Mouse (Mus musculus) regulatory T cell (primary cell): ENCODE data around the gene Smndc1.

ENCODE experiments used
- in situ Hi-C: fragments of 300-600 bp; cut with MboI, MseI; formaldehyde crosslinking; loops from one replicate; pipeline ENCODE4 v1.15.1; 2025; ENCODE audit warnings: high pct_unique_total_duplicates

Smndc1 gene

DNA sequence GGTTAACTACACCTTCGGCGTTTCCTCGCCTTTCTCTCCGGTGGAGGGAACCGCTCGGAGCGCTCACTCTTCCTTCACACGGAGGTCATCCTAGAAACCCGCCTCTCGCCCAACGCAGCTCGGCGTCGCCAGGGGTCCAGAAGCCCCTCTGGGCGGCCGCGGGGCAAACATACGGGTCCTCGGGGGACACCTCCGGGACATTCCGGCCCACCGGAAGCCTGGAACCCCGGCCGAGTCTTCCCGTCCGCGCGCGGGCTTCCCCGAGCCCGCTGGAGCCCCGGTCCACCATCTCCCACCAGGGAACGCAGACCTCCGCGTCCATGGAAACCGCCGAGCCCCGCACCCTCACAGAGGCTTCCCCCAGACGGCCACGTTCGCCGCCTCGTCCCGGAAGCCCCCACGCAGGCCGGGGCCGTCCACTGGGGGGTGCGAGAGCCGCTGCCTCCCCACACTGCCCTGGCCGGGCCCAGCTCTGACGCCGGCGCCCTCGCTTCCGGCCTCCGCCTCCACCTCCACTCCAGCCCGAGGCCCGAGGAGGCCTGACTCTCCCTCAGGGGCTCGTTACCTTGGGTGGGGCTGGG, 437 bp downstream of the Smndc1 start:
- in situ Hi-C loops, result no loop called here

DNA sequence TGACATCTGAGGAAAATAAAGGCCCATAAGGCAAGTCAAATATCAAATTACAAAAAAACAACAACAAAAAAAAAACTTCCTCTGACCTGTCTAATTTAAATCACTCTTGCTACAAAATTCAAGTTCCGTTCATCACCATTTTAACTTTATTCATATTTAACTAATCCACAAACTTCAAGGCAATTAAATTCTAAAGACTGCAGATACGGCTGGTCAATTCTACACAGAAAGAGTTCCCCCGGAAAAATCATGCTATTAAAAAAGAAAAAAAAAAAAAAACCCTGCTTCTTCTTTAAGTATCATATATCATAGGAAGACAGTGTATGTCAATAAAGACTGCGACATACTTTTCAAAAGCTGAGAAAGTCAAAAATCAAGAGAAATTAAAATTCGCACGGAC, 961 bp downstream of the Smndc1 start:
- in situ Hi-C loops, result no loop called here

DNA sequence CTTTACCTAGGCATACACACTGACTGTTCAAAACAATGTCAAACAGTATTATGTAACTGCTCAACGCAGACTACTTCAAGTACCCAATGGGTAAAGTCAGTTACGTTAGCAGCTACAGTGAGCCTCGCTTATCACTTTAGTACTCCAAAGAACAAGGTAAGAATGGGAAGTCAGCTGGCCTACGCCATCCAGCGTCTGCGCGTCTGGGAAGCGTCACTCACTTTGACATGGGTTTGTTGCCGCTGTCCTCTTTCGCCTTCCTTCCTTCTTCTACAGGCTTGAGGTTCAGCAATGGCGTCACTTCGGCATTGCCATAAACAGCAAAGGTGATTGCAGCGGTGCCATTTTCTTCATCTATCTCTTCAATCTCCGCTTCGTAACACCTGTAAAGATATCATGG, 7.0 kb downstream of the Smndc1 start:
- in situ Hi-C loops, result no loop called here

DNA sequence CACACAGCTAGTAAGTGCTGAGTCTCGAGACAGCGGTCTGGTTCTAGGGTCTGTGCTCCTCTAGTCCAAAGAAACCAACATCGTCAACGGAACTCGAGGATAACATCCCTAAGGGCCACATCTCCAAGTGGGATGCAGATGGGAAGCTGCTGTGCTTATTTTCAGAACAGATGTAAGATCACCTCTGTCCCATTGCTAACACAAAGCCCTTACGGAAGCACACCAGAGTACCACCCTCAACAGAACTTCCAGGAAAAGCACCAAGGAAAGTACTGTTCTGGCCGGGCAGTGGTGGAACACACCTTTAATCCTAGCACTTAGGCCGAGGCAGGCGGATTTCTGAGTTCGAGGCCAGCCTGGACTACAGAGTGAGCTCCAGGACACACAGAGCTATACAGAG, 12.0 kb downstream of the Smndc1 start:
- in situ Hi-C loops, result no loop called here

DNA sequence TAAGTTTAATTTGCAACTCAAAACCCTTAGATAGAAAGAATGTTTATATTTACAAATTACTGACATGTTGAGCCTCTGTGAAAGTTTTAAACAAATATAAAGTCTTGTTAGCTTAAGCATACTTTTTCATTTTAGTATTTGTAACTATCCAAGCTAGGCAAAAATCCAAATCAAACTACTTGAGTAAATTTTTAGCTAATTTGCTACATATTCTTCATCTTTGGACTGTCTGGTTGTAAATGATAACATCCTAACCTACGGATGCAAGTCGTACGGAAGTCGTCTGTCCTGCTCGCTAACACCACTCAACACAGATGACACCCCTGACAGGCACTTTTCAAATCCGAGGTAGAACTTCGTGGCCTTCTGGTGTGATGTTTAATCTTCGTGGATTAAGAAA, 12.7 kb downstream of the Smndc1 start:
- in situ Hi-C loops, result no loop called here

DNA sequence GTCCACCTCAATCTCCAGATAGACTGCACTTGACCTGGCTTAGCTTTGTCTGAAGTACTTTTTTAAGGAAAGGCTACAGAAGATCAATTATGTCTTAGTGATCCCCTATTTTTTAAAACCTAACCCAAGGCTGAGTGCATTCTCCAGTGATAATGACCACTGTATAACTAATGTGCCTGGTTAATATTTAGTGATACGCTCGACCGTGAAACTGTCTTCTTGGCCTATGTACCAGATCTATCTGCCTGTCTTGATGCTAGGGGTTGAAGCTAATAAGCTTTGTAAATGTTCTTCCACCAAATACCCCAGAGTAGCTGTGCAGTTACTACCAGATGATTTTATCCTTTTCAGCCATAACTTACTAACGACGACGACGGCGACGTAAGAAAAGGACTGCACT, 14.6 kb downstream of the Smndc1 start:
- in situ Hi-C loops, result no loop called here

DNA sequence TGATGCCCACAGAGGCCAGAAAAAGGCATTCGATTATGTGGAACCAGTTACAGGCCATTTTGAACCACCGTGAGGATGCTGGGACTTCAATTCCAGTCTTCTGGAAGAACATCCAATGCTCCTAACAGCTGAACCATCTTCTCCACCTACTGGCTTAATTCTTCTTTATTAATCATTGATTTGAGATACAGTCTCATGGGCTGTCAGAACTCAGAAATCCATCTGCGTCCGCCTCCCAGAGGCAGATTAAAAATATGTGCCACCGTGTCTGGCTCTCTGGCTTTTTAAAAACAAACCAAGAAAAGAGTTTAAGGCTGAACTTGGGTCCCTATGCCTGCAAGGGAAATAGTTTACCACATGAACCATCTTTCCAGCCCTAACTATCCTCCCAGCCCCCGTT, 15.1 kb downstream of the Smndc1 start:
- in situ Hi-C loops, result no loop called here

DNA sequence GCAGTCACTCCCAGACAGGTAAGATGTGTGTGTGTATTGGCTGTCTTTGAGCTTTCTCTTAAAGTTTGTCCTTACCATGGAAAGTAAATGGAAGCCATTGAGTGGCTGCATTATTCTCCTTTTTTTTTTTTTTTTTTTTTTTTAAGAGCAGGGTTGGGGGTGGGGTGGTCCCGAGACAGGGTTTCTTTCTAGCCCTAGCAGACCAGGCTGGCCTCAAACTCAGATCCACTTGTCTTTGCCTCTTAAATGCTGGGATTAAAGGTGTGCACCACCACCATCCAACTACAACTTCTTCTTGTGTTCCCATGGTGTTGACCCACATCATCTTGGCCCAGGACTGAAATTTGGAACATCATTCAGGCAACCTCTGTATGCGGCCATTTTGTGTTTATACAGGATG, 16.8 kb downstream of the Smndc1 start:
- in situ Hi-C loops, result no loop called here

DNA sequence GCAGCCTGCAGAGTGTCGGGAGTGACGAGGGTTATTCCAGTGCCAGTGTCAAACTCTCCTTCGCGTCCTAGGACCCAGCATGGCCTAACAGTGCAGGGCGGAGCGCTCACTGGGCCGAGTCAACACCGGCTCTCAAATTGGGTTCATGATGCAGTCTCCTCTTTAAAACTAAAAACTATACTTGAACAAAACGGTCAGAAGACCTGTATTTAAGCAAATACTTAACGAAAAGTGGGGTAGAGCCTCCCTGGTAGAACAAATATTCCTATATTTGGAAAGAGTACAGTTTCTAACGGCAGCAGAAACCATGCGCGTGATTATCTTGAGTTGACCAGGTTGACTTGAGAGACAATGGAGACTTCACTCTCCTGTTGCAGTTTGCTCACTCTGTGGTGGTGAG, 18.7 kb downstream of the Smndc1 start, which contains the start of gene Gm10197:
Gm10197 (minus strand) TSS at position 101 of the 400 bp plus-strand sequence.
- in situ Hi-C loops, result no loop called here

DNA sequence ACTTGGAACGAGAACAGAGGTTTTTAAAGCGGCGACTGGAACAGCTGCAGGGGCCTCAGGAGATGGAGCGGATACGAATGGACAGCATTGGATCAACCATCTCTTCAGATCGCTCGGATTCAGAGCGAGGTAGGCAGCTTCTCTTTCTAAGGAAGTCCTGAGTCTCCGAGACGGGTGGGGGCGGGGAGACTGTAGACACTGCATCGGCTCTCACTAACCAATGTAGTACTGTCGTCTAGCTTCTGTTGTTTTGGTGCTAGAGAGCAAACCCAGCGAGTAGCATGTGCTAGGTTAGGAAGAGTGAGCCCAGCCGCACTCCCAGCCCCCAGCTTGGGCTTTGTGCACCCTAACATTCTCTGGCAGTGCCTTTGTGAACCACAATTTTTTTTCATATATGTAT, 20.1 kb downstream of the Smndc1 start:
- in situ Hi-C loops, result no loop called here

DNA sequence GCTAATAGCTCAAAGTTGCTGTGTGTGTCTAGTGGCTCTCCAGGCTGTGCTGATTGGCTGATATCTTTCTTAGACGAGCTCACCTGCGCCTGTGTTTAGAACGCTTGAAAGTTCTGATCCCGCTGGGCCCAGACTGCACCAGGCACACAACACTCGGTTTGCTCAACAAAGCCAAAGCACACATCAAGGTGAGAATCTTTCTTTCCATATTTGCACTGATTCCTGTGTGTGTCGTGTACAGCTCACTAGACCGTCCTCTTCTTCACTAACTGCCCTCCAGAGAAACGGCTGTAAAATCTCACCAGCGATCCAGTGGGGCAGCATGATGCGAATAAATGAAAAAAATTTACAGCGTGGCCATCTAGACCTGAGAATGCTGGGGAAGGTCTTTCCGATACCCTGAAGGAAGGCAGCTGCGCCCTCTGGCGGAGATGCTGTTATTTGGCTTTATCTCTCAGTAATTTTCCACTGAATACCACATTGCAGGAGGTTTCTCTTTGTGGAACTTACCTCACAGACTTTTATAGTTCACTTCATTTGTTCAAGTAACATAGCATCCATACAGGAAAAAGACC, 20.8 kb downstream of the Smndc1 start:
- in situ Hi-C loops, result no loop called here

DNA sequence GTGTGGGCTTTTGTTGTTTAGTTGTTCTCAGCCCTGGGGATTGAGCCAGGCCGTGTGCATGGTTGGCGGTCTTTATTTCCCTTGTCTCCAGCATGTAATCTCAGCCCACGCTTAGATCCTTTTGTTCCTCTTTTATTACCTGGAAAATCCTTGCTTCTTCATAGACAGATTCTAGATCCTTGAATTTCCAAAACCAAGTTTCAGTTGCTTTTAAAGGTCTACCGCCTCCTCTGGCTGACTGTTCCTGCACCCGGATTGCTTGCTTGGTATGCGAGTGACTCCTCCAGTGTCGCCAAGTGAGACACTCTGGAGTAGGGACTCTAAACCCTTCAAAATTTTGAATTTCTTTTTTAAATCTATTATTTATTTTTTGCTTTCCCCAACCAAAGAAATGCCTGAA, 23.5 kb downstream of the Smndc1 start:
- in situ Hi-C loops, result no loop called here

DNA sequence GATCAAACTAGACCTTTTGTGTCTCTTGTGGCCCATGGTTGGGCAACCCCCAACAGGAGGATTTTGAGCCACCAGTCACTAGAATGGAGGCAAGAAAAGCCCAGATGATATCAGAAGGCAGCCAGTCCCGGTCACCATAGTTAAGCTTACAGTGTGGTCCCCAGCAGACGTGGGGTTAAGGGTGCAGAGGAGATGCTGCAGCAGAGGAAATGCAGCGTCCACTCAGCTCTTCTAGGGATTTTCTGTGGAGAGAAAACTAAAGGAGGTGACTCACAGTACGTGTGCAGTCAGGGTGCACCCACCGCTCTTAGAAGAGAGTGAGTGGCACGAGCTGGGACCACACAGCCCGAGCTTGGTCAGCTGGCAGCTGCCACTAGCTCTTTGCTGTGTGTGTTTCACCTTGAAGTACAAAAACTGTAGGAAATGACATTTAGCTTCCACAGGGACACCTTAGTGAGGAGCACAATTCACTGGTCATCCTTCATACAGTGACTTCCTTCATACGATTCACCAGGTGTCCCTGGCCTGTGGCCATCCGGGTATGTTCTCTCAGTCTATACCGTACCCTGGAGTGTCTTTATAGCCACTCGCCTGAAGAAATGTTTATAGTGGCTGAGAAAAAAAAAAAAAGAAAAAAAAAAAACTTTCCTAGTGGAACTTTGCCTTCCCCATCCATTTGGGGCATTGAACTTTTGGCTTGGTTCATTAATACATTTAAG, 24.2 kb downstream of the Smndc1 start:
- in situ Hi-C loops, result no loop called here

DNA sequence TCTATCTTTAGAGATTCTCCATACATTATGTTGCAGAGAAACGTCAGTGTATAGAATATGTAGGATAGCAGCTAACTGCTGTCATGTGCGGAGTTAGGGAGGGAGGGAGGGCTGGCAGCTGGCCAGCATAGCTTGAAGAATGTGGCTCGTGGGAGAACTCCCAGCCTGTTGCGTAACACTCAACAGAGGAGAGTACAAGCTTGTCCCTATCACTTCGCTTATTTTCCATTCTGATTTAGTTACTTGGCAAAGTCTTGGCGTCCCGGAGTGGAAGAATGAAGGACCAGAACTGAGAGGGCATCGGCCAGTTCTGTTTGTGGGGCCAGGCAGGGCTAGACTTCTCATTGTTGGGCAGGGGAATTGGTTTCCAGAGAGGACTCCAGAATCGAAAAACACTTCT, 25.4 kb downstream of the Smndc1 start:
- in situ Hi-C loops, result loop anchor here (5.0 kb wide), 1 partner anchor 108 kb away; no protein-coding TSS in a partner anchor

DNA sequence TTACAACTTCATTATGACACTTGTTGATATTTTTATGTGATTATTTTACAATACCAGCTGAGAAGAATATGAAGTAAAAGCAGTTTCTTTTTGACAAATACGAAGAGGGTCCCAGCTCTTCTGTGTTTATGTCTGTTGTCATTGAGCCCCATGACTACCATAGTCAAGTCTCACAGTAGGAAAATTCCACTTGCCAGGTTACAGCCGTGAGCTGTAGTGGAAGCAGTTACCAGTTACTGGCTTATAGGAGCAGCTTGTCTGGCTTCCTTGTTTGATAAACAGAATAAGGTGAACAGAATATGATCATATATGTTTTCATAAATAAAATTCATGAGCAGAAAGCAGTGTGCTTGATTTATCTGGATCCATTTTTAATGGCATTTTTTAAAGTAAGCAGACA, 25.8 kb downstream of the Smndc1 start:
- in situ Hi-C loops, result loop anchor here (5.0 kb wide), 1 partner anchor 107 kb away; no protein-coding TSS in a partner anchor

DNA sequence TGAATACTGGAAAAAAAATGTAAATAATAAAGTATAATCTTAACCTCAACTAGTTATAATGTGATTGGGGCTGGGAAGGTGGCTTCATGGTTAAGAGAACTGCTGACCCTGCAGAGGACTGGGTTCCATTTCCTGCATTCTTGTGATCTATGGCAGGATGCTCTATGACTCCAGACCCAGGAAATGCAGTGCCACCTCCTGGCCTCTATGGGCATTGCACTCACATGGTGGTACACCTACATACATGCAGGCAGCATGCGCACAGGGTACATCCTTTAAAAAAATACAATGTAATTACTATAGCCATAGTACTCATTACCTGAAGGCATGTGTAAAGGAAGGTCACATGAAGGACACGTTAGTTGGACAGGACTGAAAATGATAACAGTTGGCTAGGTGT, 27.4 kb downstream of the Smndc1 start:
- in situ Hi-C loops, result loop anchor here (5.0 kb wide), 1 partner anchor 106 kb away; no protein-coding TSS in a partner anchor

DNA sequence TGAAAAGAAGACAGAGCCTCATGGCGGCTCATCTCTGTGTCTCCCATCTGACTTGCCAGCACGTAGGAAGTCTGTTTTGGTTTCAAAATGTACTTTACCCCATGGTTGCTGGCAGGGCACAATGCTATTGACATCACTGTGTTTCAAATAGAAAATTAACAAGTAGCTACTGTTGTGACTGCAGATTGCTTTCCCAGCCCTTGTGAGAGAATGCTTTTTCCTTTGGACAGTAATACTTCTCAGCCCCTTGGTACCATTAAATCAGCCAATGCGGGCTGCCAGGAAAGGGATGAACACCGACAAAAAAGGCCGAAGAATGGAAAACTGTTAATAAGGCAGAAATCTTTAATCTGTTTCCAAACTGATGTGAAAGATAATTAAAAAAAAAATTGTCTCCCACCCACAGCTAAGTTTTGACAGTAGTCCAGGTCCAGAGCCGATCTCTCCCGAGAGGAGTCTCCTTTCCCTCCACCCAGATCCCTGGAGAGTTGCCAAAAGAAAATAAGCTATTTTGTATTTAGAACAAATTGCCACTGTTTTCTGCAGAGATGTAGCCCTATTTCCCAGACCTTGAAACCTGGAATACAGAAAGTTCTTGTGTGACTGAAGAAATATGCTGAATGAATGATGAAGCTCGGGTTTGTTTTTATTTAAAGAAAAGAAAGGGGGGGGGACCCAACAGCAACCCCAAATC, 30.0 kb downstream of the Smndc1 start:
- in situ Hi-C loops, result loop anchor here (5.0 kb wide), 1 partner anchor 103 kb away; no protein-coding TSS in a partner anchor

DNA sequence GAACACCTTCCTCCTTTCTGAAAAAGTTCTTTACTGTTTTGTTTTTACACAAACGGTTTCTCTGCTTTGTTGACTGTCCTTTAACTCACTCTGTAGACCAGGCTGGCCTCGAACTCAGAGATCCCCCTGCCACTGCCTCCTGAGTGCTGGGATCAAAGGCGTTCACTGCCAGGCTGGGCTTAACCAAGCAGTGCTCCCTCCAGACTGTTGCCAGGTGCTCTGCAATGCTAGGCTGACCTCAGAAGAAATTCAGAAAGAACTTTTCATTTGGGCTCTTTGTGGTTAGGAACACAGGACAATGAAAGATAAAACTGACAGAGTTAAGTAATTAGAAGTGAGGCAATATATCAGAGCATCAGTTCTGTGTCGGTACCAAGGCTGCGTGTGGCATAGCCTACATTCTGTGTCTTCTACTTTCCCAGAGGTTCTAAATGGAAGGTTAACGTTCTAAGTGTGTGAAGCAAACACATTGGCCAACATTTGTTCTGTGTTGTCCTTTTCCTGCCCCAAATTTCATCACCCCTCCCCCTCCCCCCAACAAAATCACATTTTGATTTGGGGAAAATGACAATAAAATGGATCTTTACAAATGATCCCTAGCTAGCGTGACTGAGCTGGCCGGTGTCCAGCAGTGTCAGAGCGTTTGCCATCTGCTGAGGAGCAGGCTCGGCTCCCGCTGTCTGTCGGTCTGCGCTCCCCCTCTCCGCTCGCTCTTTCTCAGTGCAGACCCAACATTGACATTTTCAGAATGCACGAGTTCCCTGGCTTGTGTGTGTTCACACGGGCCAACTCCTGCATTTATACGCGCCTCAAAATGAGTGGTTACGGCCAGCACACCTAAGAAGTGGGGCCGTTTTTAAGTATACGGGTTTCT, 31.0 kb downstream of the Smndc1 start:
- in situ Hi-C loops, result loop anchor here (5.0 kb wide), 1 partner anchor 102 kb away; no protein-coding TSS in a partner anchor

DNA sequence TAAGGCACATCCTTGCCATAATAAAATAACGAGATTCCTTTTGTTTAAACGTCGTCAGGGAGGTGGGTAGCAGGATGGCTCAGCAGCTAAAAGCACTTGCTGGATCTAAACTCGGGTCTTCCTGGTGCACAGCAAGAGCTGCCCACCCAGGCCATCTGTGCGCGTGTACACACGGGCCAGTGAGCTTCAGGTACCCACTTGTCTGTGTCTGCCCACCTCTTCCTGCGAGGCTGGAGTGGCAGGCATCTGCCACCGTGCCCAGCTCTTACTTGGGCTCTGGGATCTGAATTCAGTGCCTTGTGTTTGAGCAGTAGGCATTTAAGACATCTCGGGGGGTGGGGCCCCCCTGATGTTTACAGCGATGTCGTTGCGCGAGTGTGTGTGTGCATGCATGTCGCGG, 35.3 kb downstream of the Smndc1 start:
- in situ Hi-C loops, result no loop called here

DNA sequence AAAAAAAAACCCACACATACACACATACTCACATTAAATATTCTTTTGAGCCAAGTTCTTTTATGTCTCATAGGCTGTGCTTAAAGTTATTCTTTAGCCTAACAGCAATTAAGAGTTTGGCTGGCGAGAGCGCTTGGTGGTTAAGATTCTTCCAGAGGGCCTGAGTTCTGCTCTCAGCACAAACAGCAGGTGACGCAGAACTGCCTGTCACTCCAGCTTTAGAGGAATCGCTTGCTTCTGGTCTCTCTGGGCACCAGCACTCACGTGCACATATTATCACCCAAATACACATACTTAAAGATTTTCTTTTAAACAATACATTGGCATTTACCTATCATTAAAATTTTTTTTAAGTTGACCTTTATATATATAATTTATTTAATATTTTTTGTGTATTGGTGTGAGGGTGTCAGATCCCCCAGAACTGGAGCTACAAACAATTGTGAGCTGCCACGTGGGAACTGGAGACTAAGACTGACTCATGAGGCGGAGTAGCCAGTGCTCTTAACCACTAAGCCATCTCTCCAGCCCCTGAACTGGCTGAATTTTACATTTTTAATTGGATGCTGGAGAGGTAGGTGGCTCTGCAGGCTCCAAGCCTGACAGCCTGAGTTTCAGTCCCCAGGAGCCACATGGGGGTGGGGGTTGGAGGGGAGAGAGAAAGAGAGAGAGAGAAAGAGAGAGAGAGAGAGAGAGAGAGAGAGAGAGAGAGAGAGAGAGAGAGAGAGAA, 35.9 kb downstream of the Smndc1 start:
- in situ Hi-C loops, result no loop called here

DNA sequence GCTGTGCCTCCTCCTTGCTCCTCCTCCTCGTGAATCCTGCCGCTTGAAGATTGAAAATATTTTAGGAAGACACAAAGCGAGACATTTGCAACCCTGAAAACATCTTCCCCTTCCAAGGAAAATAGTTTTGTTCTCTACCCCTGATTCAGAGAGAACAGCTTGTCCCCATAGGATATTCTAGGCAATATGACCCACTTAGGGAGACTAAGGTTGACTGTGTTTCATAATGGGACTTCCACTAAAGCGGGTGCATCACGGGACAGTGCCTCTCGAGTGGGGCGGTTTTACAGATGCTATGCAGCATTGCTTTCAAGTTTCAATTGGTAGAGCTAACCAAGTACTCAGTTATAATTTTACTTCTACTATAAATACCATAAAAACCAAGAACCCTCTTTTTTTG, 36.5 kb downstream of the Smndc1 start:
- in situ Hi-C loops, result no loop called here
